Mouse (Mus musculus): ENCODE measurements at regions not wholly inside any gene's neighbourhood (a gene's known extent, or its start where the extent isn't known, plus 50 kb on each side); places are given as distances from the start of the nearest gene placed in this dataset.
A peak's percentile ranks its signal among the peaks of the same experiment; 100 is the strongest.

DNA sequence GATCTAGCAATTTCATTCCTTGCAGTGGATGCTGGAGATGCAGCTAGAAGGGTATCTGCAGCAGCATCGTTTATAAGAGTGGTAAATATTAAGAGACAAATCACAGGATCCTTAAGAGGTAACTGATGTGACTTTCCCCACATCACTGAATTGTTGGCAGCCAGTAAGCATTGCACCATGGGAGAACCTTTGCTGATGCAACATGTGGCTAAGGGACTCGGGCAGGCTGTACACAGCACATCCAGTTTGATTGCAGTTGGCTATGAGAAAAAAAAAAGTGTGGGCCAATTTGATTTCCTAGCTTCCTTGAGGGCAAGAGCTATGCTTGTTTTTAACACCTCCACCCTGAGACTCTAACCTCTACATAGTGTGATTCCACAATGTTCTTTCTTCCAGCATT lies 179.4 kb downstream of the Ktn1 start:
- H3K27ac ChIP-seq, result no peak overlapping the region
- WGBS, result 88% methylated on average over 2 of the region's 2 CpGs

DNA sequence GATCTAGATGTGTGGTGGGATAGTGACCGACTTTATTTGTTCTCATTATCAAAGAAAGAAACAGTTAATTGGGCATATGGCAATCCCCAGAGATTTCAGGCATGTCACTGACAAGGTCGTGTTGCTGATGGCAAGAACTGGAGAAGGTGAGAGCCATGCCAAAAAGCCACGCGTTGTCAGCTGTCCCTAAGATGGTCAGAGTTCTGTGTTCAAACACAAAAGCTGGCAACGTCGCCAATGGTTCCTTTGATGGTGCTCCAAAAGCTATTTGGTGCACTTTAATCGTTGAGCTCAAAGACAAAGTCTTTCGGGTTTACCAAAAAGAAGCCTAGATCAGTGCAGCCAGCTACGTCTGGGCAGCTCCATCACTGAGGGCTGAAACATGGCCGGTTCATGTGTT lies 185.4 kb downstream of the Ktn1 start:
- Histone ChIP-seq H3K4me3 (no peak overlapping the region), H3K9me3 (replicated peaks) (no peaks in the 10 kb centered on the region), H3K27me3 (ENCODE audit: low read depth, poor library complexity, severe bottlenecking) (no peaks in the 10 kb centered on the region), H3K36me3 (no peaks in the 10 kb centered on the region), H3K27ac (no peak overlapping the region), H3K4me1 (no peaks in the 10 kb centered on the region)
- no peak for DNase-seq (ENCODE audit: low spot score)
- WGBS, result 88% methylated on average over 10 of the region's 10 CpGs

More for the DNA sequence above, 179.4 kb downstream of the Ktn1 start:
- H3K36me3 ChIP-seq, result no peaks in the 10 kb centered on the region
- H3K9me3 ChIP-seq (replicated peaks), result no peaks in the 10 kb centered on the region
- no peak overlapping the region for H3K4me3 ChIP-seq
- H3K27me3 ChIP-seq (ENCODE audit: low read depth, poor library complexity, severe bottlenecking), result no peaks in the 10 kb centered on the region
- DNase-seq (ENCODE audit: low spot score), result no peak
- H3K4me1 ChIP-seq, result no peaks in the 10 kb centered on the region

DNA sequence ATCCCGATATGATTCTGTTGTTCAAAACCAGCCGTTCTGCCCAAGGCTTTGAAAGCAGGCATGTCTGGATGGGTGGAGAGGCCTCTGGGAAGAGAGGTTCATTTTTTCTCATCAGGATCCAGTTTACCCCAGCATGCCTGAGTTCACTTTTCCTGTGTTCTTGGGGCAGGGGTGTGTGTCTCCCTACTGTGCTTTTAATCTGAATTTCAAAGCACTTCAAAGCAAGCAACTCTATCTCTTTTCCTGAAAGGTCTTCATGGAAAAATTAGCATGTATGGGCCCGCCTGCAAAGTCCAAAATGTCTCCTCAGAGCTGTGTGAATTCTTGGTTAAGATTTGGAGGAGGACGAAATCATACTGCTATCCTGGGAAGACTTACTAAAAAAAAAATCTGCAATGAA lies 187.2 kb downstream of the Ktn1 start:
- no peak overlapping the region for H3K27ac ChIP-seq
- peaks cover 14% of the 10 kb centered on the region for H3K4me1 ChIP-seq
- WGBS, result 89% methylated on average over 4 of the region's 4 CpGs
- no peak overlapping the region for H3K4me3 ChIP-seq
- no peak for DNase-seq (ENCODE audit: low spot score)
- H3K9me3 ChIP-seq (replicated peaks), result no peaks in the 10 kb centered on the region
- H3K27me3 ChIP-seq (ENCODE audit: low read depth, poor library complexity, severe bottlenecking), result no peaks in the 10 kb centered on the region
- no peaks in the 10 kb centered on the region for H3K36me3 ChIP-seq

DNA sequence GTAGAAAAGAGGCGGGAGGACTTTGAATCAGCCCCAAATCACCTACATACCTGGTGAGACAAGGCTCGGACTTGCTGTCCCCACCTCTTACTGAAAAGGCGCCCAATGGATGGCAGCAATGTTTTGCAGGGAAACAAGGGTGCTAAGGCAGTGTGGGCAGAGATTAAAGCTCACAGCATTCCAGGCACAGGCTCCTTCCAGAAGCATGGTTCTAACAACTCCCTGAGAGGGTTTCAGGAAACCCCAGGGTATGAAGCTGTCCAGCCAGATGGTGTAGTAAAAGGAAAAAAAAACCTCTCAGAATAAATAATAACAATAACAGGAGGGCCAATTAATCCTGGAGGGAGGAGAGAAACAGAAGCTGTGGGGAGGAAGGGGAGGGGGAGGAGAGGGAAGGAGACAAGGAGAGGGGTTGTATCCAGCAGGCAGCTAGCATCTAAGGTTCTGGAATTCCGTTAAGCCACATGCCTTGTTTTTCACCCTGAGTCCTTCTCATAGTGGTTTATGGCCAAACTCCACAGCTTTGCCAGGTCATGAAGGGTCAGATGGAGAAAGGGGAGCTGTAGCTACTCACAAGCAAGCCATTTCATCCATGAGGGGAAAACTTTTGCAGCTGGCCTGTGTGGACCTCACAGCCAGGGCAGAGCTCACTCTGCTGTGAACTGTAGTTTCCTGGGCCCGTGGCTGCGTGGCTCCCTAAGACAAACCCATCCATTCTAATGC lies 191.4 kb downstream of the Ktn1 start:
- DNase-seq (ENCODE audit: low spot score), result no peak
- no peaks in the 10 kb centered on the region for H3K36me3 ChIP-seq
- peaks cover 14% of the 10 kb centered on the region for H3K4me1 ChIP-seq
- no peak overlapping the region for H3K4me3 ChIP-seq
- H3K27me3 ChIP-seq (ENCODE audit: low read depth, poor library complexity, severe bottlenecking), result no peaks in the 10 kb centered on the region
- peak overlapping the region; percentile 71 for H3K27ac ChIP-seq
- 57% methylated on average over 6 of the region's 6 CpGs for WGBS
- no peaks in the 10 kb centered on the region for H3K9me3 ChIP-seq (replicated peaks)

DNA sequence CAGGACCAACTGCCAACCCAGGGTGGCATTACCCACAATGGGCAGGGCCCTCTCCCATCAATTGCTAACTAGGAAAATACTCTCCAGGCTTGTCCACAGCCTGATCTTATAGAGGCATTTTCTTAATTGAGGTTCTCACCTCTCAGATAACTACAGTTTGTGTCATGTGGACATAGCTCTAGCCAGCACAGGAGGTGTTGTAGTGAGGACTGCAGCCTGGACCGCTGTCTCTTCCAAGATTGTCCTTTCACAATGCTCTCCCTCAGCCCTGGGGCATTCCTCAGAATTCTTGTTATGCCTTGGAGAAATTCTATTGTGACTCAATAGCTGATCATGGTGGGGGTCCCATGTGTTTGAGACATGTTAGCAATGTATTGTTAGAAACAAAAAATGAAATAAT lies 196.1 kb downstream of the Ktn1 start:
- Histone ChIP-seq H3K27me3 (ENCODE audit: low read depth, poor library complexity, severe bottlenecking) (no peaks in the 10 kb centered on the region), H3K36me3 (no peaks in the 10 kb centered on the region), H3K27ac (no peak overlapping the region), H3K4me1 (peaks cover 7% of the 10 kb centered on the region), H3K4me3 (no peak overlapping the region), H3K9me3 (replicated peaks) (no peaks in the 10 kb centered on the region)
- no peak for DNase-seq (ENCODE audit: low spot score)
- 85% methylated on average over 1 of the region's 1 CpGs for WGBS

DNA sequence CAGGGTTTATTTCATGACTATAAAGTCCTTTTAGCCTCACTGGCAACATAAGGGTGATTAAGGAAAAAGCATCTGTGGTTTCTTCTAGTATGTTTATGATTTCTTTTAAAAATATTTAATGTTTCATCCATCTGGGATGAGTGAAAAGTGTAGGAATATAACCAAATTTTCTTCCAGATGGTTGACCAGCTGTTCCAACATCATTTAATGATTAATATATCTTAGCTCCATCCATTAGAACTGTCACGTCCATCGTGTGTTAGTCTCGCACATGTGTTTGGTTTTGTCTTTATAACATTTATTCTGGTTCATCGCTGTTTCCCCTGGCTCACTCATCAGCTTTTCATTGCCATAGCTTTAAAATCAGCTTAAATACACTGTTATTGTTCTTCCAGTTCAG lies 200.6 kb downstream of the Ktn1 start:
- Histone ChIP-seq H3K9me3 (replicated peaks) (no peaks in the 10 kb centered on the region), H3K27me3 (ENCODE audit: low read depth, poor library complexity, severe bottlenecking) (no peaks in the 10 kb centered on the region), H3K27ac (no peak overlapping the region), H3K4me1 (no peaks in the 10 kb centered on the region), H3K4me3 (no peak overlapping the region), H3K36me3 (no peaks in the 10 kb centered on the region)
- 79% methylated on average over 4 of the region's 4 CpGs for WGBS
- no peak for DNase-seq (ENCODE audit: low spot score)

DNA sequence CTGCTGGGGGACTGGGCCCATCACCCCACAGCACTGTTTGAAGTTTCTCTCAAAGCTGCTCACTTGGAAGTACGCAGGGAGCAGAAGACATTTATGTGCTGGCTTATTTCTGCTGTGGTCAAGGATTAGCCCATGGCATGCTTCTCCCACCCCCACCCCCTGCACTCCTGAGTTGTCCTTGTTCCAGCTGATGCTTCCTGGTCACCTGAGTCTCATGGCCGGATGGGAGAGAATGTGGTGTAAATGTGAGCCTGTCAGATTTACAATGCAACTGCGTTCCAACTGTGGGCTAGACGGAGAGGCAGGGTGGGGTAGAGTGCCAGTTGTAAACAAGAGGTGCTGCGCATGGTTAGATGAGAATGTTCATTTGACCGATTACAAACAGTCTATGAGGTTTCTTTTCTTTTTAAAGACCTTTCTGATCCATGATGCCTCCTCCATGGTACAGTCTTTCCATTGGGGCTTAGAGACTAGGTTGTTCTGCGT lies 208.1 kb downstream of the Ktn1 start:
- H3K27me3 ChIP-seq (ENCODE audit: low read depth, poor library complexity, severe bottlenecking), result no peaks in the 10 kb centered on the region
- WGBS, result 70% methylated on average over 7 of the region's 7 CpGs

DNA sequence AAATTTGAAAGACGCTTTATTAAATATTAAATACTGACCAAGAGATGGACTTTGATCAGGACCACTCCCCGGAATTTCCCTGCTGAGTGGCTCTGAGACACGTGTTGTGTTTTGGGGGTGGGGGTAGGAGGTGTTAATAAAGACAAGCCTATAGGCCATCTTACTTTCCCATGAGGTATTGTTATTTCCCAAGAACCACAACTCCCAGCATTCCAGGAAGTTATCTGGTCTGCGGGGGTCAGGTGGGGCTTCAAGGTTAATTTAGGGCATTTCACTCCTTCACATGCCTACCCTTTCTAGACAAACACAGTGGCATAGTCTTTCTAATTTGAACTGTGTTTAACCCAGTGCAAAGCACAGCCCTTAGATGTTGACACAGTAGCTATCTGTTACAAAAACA lies 209.0 kb downstream of the Ktn1 start:
- H3K27ac ChIP-seq, result no peak overlapping the region
- H3K27me3 ChIP-seq (ENCODE audit: low read depth, poor library complexity, severe bottlenecking), result no peaks in the 10 kb centered on the region
- no peaks in the 10 kb centered on the region for H3K9me3 ChIP-seq (replicated peaks)
- 82% methylated on average over 4 of the region's 4 CpGs for WGBS
- H3K4me3 ChIP-seq, result no peak overlapping the region
- H3K36me3 ChIP-seq, result no peaks in the 10 kb centered on the region
- no peaks in the 10 kb centered on the region for H3K4me1 ChIP-seq
- no peak for DNase-seq (ENCODE audit: low spot score)

More for the DNA sequence above, 208.1 kb downstream of the Ktn1 start:
- Histone ChIP-seq H3K4me1 (no peaks in the 10 kb centered on the region), H3K27ac (no peak overlapping the region), H3K4me3 (no peak overlapping the region), H3K9me3 (replicated peaks) (no peaks in the 10 kb centered on the region), H3K36me3 (no peaks in the 10 kb centered on the region)
- no peak for DNase-seq (ENCODE audit: low spot score)

DNA sequence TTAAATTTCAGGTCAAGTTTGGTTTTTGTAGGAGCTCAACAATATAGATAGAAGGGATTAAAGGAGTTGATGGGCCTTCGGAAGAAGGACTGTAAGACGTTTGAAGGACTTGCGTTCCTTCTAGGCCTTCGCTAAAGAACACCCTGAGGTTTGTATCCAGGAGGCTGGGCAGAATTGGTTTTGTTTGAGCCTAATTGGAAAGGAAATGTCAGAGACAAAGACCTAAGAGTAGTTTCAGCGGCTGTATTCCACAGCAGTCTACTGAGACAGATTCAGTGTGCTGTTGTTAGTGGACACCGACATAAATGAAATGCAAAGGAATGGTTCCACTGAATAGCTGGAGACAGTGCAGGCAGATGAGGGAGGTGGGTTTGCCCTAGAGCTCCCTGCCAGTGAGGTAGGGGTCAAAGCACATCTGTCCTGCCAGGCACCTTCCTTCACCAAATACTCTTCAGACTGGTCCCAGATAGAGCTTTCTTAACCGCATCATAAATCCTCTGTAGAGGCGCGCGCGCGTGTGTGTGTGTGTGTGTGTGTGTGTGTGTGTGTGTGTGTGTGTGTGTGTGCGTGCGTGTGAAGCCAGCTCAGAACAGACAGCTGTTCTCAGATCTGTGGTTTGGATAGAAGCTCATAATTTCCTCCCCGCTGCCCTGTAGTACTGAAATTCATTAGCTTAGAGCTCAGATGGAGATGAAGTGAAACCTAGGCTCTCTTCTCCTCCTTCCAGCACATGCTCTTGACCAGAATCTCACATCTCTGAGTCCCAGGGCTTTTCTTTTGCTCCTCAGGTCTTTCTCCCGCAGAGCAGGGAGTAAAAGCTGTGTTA lies 209.7 kb downstream of the Ktn1 start:
- no peaks in the 10 kb centered on the region for H3K27me3 ChIP-seq (ENCODE audit: low read depth, poor library complexity, severe bottlenecking)
- H3K27ac ChIP-seq, result no peak overlapping the region
- no peaks in the 10 kb centered on the region for H3K9me3 ChIP-seq (replicated peaks)
- 85% methylated on average over 16 of the region's 16 CpGs for WGBS
- H3K4me1 ChIP-seq, result no peaks in the 10 kb centered on the region
- DNase-seq (ENCODE audit: low spot score), result no peak
- no peaks in the 10 kb centered on the region for H3K36me3 ChIP-seq
- no peak overlapping the region for H3K4me3 ChIP-seq

DNA sequence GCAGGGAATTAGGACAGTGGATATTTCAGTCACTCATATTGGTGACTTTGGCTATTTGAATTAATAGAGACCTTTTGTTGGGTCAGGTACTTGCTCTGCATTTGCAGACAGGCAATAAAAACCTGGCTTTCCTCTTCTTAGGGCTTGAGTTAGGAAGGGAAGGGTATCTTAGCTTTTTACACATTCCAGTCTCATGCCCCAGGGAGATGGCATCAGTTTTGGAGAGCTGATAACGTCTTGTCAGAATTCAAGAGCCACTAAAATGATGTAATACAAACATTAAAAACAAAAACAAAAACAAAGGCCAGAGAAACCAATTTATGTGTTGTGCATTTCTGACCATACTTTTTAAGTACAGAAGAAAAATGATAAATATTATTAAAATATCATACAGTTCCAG lies 214.3 kb downstream of the Ktn1 start:
- no peaks in the 10 kb centered on the region for H3K36me3 ChIP-seq
- DNase-seq (ENCODE audit: low spot score), result no peak
- H3K27ac ChIP-seq, result no peak overlapping the region
- no peaks in the 10 kb centered on the region for H3K9me3 ChIP-seq (replicated peaks)
- WGBS, result 84% methylated on average over 1 of the region's 1 CpGs
- no peaks in the 10 kb centered on the region for H3K27me3 ChIP-seq (ENCODE audit: low read depth, poor library complexity, severe bottlenecking)
- no peak overlapping the region for H3K4me3 ChIP-seq
- H3K4me1 ChIP-seq, result no peaks in the 10 kb centered on the region

DNA sequence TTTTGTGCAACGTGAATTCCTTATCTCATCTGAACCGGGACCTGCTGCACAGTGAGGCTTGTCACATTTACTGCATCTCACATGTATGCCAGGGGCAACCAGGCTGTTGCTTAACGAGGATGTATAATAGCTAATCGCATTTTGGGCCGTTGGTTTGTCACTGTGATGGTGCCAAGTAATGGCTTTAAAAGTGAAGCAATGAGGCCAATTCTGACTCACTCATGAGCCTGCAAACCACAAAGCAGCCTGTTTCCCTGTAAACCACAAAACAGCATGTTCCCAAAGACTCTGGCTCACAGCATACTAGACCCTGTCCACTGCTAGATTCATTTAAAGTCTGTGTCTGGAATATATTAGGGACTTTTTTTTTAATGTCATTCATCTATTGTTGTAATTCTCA lies 214.8 kb downstream of the Ktn1 start:
- Histone ChIP-seq H3K27me3 (ENCODE audit: low read depth, poor library complexity, severe bottlenecking) (no peaks in the 10 kb centered on the region), H3K36me3 (no peaks in the 10 kb centered on the region), H3K9me3 (replicated peaks) (no peaks in the 10 kb centered on the region), H3K4me1 (no peaks in the 10 kb centered on the region), H3K4me3 (no peak overlapping the region), H3K27ac (no peak overlapping the region)
- WGBS, result 61% methylated on average over 5 of the region's 5 CpGs
- DNase-seq (ENCODE audit: low spot score), result no peak

DNA sequence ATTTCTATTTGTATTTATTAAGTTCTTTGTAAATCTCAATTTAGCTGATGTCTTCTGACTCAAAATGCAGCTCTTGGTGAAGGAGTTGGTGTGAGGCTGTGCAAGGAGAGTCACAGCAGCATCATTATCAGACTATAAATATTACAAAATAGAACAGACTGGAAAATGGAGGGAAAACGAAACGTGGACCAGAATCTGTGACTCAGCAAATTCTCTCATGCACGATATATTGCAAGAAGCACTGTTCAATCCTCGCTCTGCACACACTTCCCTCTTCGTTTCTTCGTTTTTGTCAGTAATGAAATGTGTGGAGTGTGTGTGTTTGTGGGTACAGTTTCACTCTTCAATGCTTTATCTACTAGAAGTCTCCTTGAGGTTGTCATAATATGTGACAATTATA lies 215.5 kb downstream of the Ktn1 start:
- Histone ChIP-seq H3K36me3 (no peaks in the 10 kb centered on the region), H3K27ac (no peak overlapping the region), H3K9me3 (replicated peaks) (no peaks in the 10 kb centered on the region), H3K4me1 (no peaks in the 10 kb centered on the region), H3K27me3 (ENCODE audit: low read depth, poor library complexity, severe bottlenecking) (no peaks in the 10 kb centered on the region), H3K4me3 (no peak overlapping the region)
- DNase-seq (ENCODE audit: low spot score), result no peak
- WGBS, result 85% methylated on average over 6 of the region's 6 CpGs

DNA sequence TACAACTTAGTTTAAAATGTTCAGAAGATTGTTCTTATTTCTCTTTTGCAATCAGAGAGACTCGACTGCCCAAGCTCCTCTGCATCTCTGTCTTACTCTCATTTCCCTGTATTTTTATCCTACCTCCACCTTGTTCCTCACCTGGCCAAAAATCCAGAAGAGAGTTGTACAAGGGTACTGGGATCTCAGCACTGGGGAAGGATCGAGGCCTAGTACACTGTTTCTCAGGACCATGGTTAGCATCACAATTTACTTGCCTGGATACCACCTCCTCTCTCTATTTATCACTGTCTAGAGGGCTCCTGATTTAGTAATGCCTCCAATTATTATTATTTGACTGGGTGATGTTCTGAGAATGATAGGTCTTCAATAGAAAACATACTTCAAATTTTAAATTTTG lies 218.8 kb downstream of the Ktn1 start:
- H3K9me3 ChIP-seq (replicated peaks), result no peaks in the 10 kb centered on the region
- no peaks in the 10 kb centered on the region for H3K4me1 ChIP-seq
- H3K36me3 ChIP-seq, result no peaks in the 10 kb centered on the region
- H3K27ac ChIP-seq, result no peak overlapping the region
- WGBS, result 87% methylated on average over 2 of the region's 2 CpGs
- no peaks in the 10 kb centered on the region for H3K27me3 ChIP-seq (ENCODE audit: low read depth, poor library complexity, severe bottlenecking)
- DNase-seq (ENCODE audit: low spot score), result no peak
- no peak overlapping the region for H3K4me3 ChIP-seq

All from limb, embryonic 10.5 days (tissue).